Mouse (Mus musculus): ENCODE results near the gene Abca6.
A peak's percentile ranks its signal among the peaks of the same experiment; 100 is the strongest.

The Abca6 gene

DNA sequence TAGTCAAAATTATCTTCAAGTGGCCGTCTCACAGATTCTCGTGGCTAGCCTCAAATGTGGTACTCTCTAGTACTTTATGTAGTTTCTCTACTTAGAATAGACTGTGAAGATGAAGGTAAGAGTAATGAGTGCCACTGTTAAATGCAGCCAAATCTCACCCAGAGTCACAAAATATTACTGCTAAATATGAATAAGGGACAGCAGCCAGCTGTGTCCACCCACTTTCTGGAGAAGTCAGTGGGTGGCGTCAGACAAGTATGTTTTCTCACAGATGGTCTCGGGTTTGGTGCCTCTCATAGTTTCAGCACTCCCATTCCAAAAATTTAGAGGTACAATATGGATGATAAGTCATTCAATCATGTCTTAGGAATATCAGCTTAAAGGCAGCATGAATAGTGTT lies 56.3 kb downstream of the Abca6 start:
- DNase-seq = no peak

DNA sequence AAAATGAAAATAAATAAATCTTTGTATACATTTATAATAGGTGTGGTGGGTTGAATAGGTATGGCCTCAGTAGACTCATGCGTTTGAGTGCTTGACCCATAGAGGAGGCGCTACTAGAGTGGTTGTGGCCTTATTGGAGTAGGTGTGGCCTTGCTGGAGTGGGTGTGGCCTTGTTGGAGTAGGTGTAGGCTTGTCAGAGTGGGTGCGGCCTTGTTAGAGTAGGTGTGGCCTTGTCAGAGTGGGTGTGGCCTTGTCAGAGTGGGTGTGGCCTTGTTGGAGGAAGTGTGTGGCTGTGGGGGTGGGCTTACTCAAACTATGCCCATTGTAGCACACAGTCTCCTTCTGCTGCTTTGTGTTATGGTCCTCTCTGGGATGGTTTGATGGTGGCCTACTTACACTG lies 80.4 kb downstream of the Abca6 start:
- DNase-seq = no peak

DNA sequence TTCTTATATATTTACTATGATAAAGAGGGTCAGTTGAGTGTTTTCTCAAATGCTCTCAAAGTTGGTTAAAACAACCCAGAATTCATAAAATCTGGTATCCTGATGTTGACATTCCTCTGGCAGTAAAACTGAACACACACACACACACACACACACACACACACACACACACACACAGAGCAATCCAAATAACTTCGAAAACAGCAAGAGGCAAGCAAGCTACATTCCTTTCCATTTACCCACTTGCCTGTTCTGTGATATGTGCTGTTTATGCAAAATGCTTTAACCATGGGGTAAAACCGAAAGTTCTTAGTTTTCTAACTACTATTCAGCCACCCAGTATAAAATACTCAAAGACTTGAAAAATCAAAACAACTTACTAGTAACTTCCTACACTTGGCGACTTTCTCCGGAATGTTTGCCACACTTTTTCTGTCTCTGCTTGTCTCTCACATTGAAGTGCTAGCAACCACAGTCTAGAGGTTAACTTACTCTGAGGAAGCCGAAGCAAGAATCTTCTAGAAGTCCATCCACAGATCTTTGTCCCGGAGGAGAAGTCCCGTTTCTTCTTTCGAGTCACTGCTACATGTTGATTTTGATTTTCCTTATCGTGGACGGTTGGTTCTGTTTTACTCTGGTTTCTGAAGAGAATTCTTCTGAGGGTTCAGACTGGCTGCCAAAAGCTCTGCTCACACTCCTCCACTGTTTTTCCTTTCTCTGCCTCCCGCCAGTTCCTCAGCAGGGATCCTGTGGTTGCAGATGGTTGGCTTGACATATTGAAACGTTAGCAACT lies 83.9 kb downstream of the Abca6 start, which contains the start of gene Abca9:
Abca9 (minus strand) TSS at position 738 of the 793 bp plus-strand sequence.
- DNase-seq = peak; percentile 13 to 14

DNA sequence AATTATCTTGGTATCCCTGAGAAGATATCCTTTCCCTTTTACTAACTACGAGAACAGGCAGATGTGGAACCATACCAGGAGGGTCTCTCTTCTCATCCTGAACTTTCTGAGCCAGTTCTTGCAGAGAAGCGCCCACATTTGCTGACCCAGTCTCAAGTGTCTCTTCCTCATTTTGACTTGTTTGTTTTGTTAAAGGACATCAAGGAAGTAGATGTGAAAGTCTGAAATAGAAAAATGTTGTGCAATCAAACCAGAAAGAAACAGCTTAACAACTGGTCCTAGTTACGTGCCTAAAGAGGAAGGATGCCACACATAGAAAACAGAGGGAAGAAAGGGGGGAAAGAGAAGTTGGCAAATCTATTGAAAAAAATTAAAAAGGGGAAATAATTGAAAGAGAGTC lies 85.8 kb downstream of the Abca6 start:
- DNase-seq = no peak

DNA sequence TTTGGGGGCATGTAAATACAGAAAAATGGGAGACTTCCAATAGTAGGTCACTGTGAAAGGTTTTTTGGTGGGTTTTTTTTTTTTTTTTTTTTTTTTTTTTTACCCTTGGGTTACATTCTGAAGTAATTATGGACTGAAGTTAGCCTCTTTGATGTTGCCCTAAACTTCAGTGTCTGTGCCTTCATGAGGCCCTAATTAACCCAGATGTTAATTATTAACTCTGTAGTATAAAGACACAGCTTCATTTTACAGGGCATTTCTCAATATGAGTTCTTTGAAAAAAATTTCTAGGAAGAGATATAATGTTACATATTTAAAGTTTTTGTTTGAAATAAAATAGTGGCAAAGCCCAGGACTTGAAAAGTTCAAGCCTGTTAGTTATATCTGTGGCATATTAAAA lies 86.2 kb downstream of the Abca6 start:
- DNase-seq = no peak

DNA sequence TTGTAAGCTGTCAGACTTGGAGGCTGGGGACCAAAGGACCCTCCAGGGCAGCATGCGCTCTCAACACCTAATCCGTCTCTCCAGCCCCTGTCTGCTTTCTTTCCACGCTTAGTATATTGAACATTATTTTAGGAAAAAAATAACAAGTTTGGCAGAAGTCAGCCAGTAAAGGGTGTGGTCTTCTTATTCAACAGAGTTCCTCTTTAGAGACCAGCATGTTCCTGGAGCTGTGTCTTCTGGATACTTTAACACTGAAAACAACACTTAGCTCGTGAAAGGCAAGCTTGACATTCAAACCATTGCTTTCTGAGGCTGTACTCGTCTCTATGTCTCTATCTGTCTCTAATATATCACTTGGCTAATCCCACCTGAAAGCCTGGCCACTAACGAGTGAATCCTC lies 94.5 kb downstream of the Abca6 start:
- DNase-seq = no peak

DNA sequence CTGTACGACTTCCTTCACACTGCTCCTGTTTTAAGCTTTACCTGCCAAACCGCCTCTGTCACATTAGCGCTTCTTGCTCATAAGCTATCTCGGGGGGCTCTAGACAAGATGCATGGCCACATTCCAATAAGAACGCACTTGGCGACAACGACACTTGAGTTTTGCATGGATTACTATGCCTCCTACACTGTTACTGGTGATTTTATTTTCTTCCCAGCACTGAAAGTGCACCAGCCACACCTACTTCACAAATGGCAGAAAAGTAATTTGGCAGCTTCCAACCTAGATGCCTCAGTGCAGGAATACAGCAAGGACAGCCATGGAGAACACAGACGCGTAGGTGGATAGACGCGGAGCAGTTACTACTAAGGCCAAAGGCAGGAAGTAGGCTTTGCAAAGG lies 95.6 kb downstream of the Abca6 start:
- no peak for DNase-seq

DNA sequence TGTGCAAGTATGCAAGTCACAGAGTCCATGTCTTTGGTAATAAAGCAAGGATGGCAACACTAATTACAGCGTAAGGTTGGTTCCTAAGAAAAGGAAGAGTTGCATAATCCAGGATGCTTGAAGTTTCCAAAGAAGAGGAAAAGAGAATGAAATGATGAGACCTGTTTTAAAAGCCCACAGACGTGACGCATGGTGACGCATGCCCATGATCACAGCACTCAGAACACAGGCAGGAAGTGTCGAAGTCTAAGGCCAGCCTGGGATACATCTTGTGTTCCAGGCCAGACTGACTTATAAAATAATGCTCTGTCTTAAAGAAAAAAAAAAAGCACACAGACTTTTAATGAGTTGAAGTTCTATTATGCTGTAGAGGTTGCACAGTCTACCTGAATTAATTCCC lies 103.9 kb downstream of the Abca6 start:
- no peak for DNase-seq

DNA sequence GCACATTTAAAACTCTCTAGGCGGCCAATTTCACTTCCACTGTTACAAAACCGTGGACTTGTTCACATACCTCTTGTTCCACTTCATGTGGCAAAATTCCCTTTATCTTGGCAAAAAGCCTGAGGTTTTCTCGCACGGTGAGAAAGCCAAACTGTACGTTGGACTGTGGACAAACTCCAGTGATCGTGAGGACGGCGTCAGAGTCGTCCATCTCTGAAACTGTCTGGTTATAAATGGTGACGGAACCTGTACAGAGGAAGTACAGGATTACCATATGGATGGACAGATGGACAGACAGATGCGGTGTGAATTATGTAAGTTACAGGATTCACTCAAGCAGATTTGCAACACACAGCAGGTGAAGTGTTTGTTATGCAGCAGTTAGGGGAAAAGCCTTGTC lies 106.2 kb downstream of the Abca6 start:
- DNase-seq = peak; percentile 49 to 51

DNA sequence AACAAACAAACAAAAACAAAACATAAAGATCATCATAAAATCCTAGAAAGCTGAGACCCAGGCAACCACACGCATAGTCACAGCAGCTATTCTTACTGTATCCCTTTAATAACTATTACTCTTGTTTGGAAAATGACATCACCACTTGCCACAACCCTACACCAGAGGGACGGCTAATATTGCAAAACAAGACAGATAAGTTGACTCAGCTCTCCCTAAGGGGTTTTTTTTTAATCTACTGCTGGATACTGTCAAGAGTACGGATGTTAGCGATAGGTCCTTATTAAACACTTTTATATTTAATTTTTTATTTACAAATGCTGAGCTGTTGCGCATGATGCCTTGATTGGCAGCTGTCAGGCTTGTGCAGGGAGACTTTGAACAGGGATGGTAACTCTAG lies 120.8 kb downstream of the Abca6 start:
- DNase-seq = no peak

Measured in kidney, postnatal 36 days (tissue).